Mouse (Mus musculus) ES-Bruce4 (cell line): ENCODE results near the gene BC048562. TPM values are rescaled to one million over a fixed set of nuclear protein-coding genes. Genes with fewer than 3 reads are reported as not detected.

Experiments used
- H3K27ac ChIP-seq: 2 replicates; pipeline ENCODE4 v1.5.1; 2012; ENCODE audit warnings: low read length, inconsistent platforms; ENCODE audit not compliant: insufficient read depth
- H3K27me3 ChIP-seq: 2 replicates; pipeline ENCODE4 v1.6.1; 2012; ENCODE audit warnings: mild to moderate bottlenecking, low read length, inconsistent platforms; ENCODE audit not compliant: control insufficient read depth, poor library complexity, insufficient read depth, severe bottlenecking
- H3K36me3 ChIP-seq: 2 replicates; pipeline ENCODE4 v1.6.1; 2012; ENCODE audit warnings: inconsistent platforms, mild to moderate bottlenecking, low read length, moderate library complexity; ENCODE audit not compliant: control insufficient read depth, poor library complexity, insufficient read depth, severe bottlenecking
- H3K4me1 ChIP-seq: one replicate; pipeline ENCODE4 v1.8.1; 2011; ENCODE audit warnings: low read length; ENCODE audit not compliant: control insufficient read depth, insufficient read depth
- H3K4me3 ChIP-seq: 2 replicates; pipeline ENCODE4 v1.5.1; 2011; ENCODE audit warnings: low read depth, mild to moderate bottlenecking, low read length
- H3K9ac ChIP-seq: 2 replicates; pipeline ENCODE4 v1.6.1; 2012; ENCODE audit warnings: low read depth, mild to moderate bottlenecking, inconsistent platforms; ENCODE audit not compliant: poor library complexity, severe bottlenecking
- H3K9me3 ChIP-seq: replicated peaks from 2 replicates; pipeline ENCODE4 v1.6.1; 2012; ENCODE audit warnings: mild to moderate bottlenecking, low read length, inconsistent platforms; ENCODE audit not compliant: control insufficient read depth, poor library complexity, insufficient read depth, severe bottlenecking
- CTCF ChIP-seq: IDR thresholded peaks from one replicate; pipeline ENCODE4 v1.8.1; 2011; ENCODE audit warnings: low read depth, low read length
- EP300 ChIP-seq: IDR thresholded peaks from 2 replicates; pipeline ENCODE4 v1.6.1; 2011; ENCODE audit warnings: low read depth, low read length; ENCODE audit not compliant: insufficient read depth
- POLR2A ChIP-seq: IDR thresholded peaks from one replicate; pipeline ENCODE4 v1.8.1; 2011; ENCODE audit warnings: low read length; ENCODE audit not compliant: insufficient read depth
- polyA plus RNA-seq: library from polyadenylated mRNA; stranded (reverse); fragments of >200 nt; gene quantifications from 2 replicates; pipeline ENCODE4 v1.2.4, GENCODE M21; 2011; ENCODE audit warnings: low read depth; ENCODE audit not compliant: missing spikeins, insufficient read depth, insufficient read length

The BC048562 gene
- polyA plus RNA-seq, 1 experiment, result not detected

DNA sequence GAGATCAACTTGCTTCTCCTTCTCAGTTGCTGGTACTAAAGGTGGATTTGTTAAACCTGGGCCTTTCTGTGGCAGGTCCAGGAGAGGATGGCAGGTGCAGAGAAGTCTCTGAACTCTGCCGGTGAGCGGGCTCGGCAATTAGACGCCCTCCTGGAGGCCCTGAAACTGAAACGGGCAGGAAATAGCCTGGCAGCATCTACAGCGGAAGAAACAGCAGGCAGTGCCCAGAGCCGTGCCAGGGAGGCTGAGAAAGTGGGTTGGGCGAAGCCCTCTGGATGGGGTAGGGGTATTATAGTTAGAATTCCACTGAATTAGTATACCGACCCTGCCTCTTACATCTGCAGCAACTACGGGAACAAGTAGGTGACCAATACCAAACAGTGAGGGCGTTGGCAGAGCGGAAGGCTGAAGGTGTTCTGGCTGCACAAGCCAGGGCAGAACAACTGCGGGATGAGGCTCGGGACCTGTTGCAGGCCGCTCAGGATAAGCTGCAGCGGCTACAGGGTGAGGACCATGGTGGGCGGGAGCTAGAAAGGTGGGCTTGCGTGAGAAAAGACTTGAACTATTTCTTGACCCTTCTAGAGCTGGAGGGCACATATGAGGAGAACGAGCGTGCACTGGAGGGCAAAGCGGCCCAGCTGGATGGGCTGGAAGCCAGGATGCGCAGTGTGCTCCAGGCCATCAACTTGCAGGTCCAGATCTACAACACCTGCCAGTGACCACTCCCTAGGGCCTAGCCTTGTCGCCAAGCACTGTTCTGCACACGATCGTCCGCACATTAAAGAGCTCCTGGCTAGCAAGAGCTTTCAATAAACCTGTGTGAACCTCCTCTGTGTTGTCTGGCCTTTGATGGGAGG is 53.6 kb downstream of the BC048562 start:
- TF ChIP-seq EP300 (no peak), CTCF (no peak), POLR2A (peak; percentile 46)
- H3K36me3 ChIP-seq, result peaks cover 22% of the 10 kb centered on the region
- H3K9ac ChIP-seq, result peak overlapping the region; percentile 85
- no peaks in the 10 kb centered on the region for H3K4me1 ChIP-seq
- peak overlapping the region; percentile 88 for H3K27ac ChIP-seq
- H3K4me3 ChIP-seq, result peak overlapping the region; percentile 78
- no peaks in the 10 kb centered on the region for H3K9me3 ChIP-seq
- H3K27me3 ChIP-seq, result no peaks in the 10 kb centered on the region

- Histone ChIP-seq H3K36me3 (peaks cover 28% of the 10 kb centered on the region), H3K27me3 (no peaks in the 10 kb centered on the region), H3K9ac (peak within 1 kb of the TSS; percentile 85), H3K4me3 (peak within 1 kb of the TSS; percentile 78), H3K27ac (peak within 1 kb of the TSS; percentile 88), H3K9me3 (no peaks in the 10 kb centered on the region), H3K4me1 (no peaks in the 10 kb centered on the region)
- TF ChIP-seq EP300, result 0 out of 2 replicates have a peak, but pooled peaks have one; percentile 2
- TF ChIP-seq POLR2A, result no peak
These were observed 54.4 kb downstream of the BC048562 start, which contains the start of gene Usp19 for GRCm38 (mm10) chr9:108490559-108491285. Usp19 (plus strand) TSS chr9:108490602.

DNA sequence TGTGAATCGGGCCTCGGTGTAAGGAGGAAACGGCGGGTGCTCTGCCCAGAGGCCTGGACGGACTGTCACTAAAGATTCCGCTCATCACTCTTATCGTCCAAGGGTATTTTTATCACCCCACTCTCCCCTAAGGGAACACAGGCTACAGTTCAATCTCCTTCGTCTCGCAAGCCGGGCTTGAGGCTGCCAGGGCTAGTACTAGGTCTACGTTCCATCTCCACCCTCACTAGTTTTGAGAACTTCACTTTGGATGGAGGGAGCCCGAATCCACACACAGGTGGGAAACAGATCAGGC is 55.0 kb downstream of the BC048562 start:
- Histone ChIP-seq H3K4me3 (peak overlapping the region; percentile 78), H3K27me3 (no peaks in the 10 kb centered on the region), H3K27ac (peak overlapping the region; percentile 64), H3K9ac (peak overlapping the region; percentile 85), H3K4me1 (no peaks in the 10 kb centered on the region), H3K36me3 (peaks cover 33% of the 10 kb centered on the region), H3K9me3 (no peaks in the 10 kb centered on the region)
- TF ChIP-seq EP300 (no peak), CTCF (no peak), POLR2A (no peak)

- Histone ChIP-seq H3K9ac (peak overlapping the region; percentile 85), H3K27me3 (no peaks in the 10 kb centered on the region), H3K4me1 (no peaks in the 10 kb centered on the region), H3K27ac (no peak overlapping the region), H3K4me3 (peak overlapping the region; percentile 1; the same call in 1 of the 2 replicates), H3K9me3 (no peaks in the 10 kb centered on the region), H3K36me3 (peaks cover 38% of the 10 kb centered on the region)
- no peak for TF ChIP-seq EP300
- no peak for TF ChIP-seq CTCF
- no peak for TF ChIP-seq POLR2A
These were observed 55.9 kb downstream of the BC048562 start for GRCm38 (mm10) chr9:108492043-108492750.

DNA sequence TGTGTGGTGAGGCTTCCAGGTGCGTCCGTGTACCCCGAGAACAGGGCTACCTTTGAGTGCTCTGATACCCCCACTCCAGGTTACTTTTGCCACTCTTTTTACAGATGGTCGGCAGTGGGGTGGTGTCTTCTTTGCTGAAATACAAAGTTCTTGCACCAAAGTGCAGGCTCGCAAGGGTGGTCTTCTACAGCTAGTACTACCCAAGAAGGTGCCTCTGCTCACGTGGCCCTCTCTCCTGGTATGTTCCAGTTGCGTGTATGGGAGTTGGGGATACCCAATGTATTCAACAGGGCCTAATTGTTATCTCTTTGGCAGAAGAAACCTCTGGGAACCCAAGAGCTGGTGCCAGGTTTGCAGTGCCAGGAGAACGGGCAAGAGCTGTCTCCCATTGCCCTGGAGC is 57.0 kb downstream of the BC048562 start:
- Histone ChIP-seq H3K27me3 (no peaks in the 10 kb centered on the region), H3K9me3 (no peaks in the 10 kb centered on the region), H3K4me3 (no peak overlapping the region), H3K4me1 (no peaks in the 10 kb centered on the region), H3K27ac (no peak overlapping the region), H3K36me3 (peaks cover 44% of the 10 kb centered on the region), H3K9ac (no peak overlapping the region)
- TF ChIP-seq CTCF, result no peak
- no peak for TF ChIP-seq EP300
- TF ChIP-seq POLR2A, result no peak
